Mouse (Mus musculus) stomach, postnatal 0 days (tissue): ENCODE data around the gene Synj2bp. TPM values are rescaled to one million over a fixed set of nuclear protein-coding genes. Genes with fewer than 3 reads are reported as not detected.
A peak's percentile ranks its signal among the peaks of the same experiment; 100 is the strongest.

Experiments
- ATAC-seq: fragments of 200-750 bp; cut with Nextera tagmentation; 2 replicates; pipeline ENCODE4 v1.8.0; 2017; ENCODE audit not compliant: low FRiP score, low TSS enrichment
- DNase-seq: peaks from one replicate; pipeline ENCODE4 v3.0.0-alpha.2; 2016; ENCODE audit warnings: low spot score
- H3K27ac ChIP-seq: fragments of 300-500 bp; sonication (generic); replicated peaks from 2 replicates; pipeline ENCODE4 v1.5.1; 2014; ENCODE audit warnings: mild to moderate bottlenecking, control low read depth
- H3K27me3 ChIP-seq: fragments of 300-500 bp; sonication (generic); 2 replicates; pipeline ENCODE4 v1.6.1; 2014; ENCODE audit warnings: low read length; ENCODE audit not compliant: control insufficient read depth, insufficient read depth
- H3K36me3 ChIP-seq: fragments of 300-500 bp; sonication (generic); 2 replicates; pipeline ENCODE4 v1.6.1; 2014; ENCODE audit warnings: low read length, mixed read lengths; ENCODE audit not compliant: control insufficient read depth, insufficient read depth
- H3K4me1 ChIP-seq: fragments of 300-500 bp; sonication (generic); replicated peaks from 2 replicates; pipeline ENCODE4 v1.6.1; 2014; ENCODE audit warnings: antibody characterized with exemption; ENCODE audit not compliant: control insufficient read depth, insufficient read depth
- H3K4me2 ChIP-seq: fragments of 300-500 bp; sonication (generic); replicated peaks from 2 replicates; pipeline ENCODE4 v1.6.1; 2014; ENCODE audit warnings: low read depth, mild to moderate bottlenecking, control low read depth, moderate library complexity
- H3K4me3 ChIP-seq: fragments of 300-500 bp; sonication (generic); 2 replicates; pipeline ENCODE4 v1.5.1; 2014; ENCODE audit warnings: low read depth, low read length, control low read depth
- H3K9ac ChIP-seq: fragments of 300-500 bp; sonication (generic); 2 replicates; pipeline ENCODE4 v1.6.1; 2014; ENCODE audit warnings: mild to moderate bottlenecking, low read length, control low read depth, mixed read lengths
- H3K9me3 ChIP-seq: fragments of 300-500 bp; sonication (generic); 2 replicates; pipeline ENCODE4 v1.6.1; 2016; ENCODE audit warnings: low read length; ENCODE audit not compliant: control insufficient read depth
- CTCF ChIP-seq: IDR thresholded peaks from 2 replicates; pipeline ENCODE4 v1.5.1; 2016; ENCODE audit warnings: antibody characterized with exemption, low read depth, mild to moderate bottlenecking, moderate library complexity
- EP300 ChIP-seq: optimal IDR thresholded peaks from 2 replicates; pipeline ENCODE3; 2016; ENCODE audit warnings: antibody characterized with exemption
- WGBS: fragments of 180-500 bp; shearing (Covaris S2); extraction: QIAGEN DNeasy Blood & Tissue Kit; methylation state at CpG from one replicate; pipeline ENCODE4 v1.1.7; 2014; 5-methylcytosine and 5-hydroxymethylcytosine counted together
- polyA plus RNA-seq: library from polyadenylated mRNA; unstranded; fragments of >200 nt; fragmentation: Nextera tagmentation; extraction: Ambion mirVana; gene quantifications from 2 replicates; pipeline ENCODE4 v1.2.1, GENCODE M21; 2015

Synj2bp gene
- 20.0 and 20.7 TPM in 2 replicates for polyA plus RNA-seq

- Histone ChIP-seq H3K4me2 (peak within 1 kb of the TSS; percentile 72), H3K4me3 (peak within 1 kb of the TSS; percentile 67), H3K9ac (peak within 1 kb of the TSS; percentile 79), H3K4me1 (no peaks in the 10 kb centered on the region), H3K27me3 (no peaks in the 10 kb centered on the region), H3K36me3 (no peaks in the 10 kb centered on the region), H3K27ac (peak within 1 kb of the TSS; percentile 75), H3K9me3 (no peaks in the 10 kb centered on the region)
- TF ChIP-seq CTCF = no peak
- no peak for TF ChIP-seq EP300
- ATAC-seq = peak; percentile 90
- DNase-seq = peak; percentile 89
- WGBS = under 1% methylated on average over 46 of the region's 46 CpGs
These were observed at the start of gene Synj2bp, which contains the start of gene Gm20498 for GRCm38 (mm10) chr12:81532316-81533028. Synj2bp (minus strand) TSS chr12:81532911. Gm20498 (minus strand) TSS chr12:81532905.

- Histone ChIP-seq H3K27ac (no peak within 1 kb of the TSS), H3K9me3 (no peaks in the 10 kb centered on the region), H3K9ac (no peak within 1 kb of the TSS), H3K4me3 (no peak within 1 kb of the TSS), H3K27me3 (no peaks in the 10 kb centered on the region), H3K36me3 (0 out of 2 replicates have a peak, but pooled peaks cover 4% of the 10 kb centered on the region), H3K4me1 (no peaks in the 10 kb centered on the region), H3K4me2 (no peak within 1 kb of the TSS)
- DNase-seq (no peak), ATAC-seq (no peak)
- TF ChIP-seq CTCF (no peak), EP300 (no peak)
- 84% methylated on average over 1 of the region's 1 CpGs for WGBS
These were observed 35.7 kb upstream of the Synj2bp start, which contains the start of gene Adam21 for GRCm38 (mm10) chr12:81568374-81568773. Adam21 (minus strand) TSS chr12:81568474.

- TF ChIP-seq CTCF (no peak), EP300 (no peak)
- no peaks in the 10 kb centered on the region for H3K9me3 ChIP-seq
- DNase-seq (no peak), ATAC-seq (no peak)
- H3K36me3 ChIP-seq = 0 out of 2 replicates have a peak, but pooled peaks cover 4% of the 10 kb centered on the region
- 82% methylated on average over 5 of the region's 5 CpGs for WGBS
- no peaks in the 10 kb centered on the region for H3K27me3 ChIP-seq
- H3K4me1 ChIP-seq = no peaks in the 10 kb centered on the region
- no peak overlapping the region for H3K4me2 ChIP-seq
- H3K27ac ChIP-seq = no peak overlapping the region
- H3K9ac ChIP-seq = no peak overlapping the region
- H3K4me3 ChIP-seq = no peak overlapping the region
These were observed 35.2 kb upstream of the Synj2bp start for GRCm38 (mm10) chr12:81567931-81568330.

GRCm38 (mm10) chr12:81564173-81564572 lies 31.5 kb upstream of the Synj2bp start:
- TF ChIP-seq EP300 (no peak), CTCF (no peak)
- H3K36me3 ChIP-seq = no peaks in the 10 kb centered on the region
- no peak overlapping the region for H3K4me2 ChIP-seq
- no peak for ATAC-seq
- H3K4me1 ChIP-seq = no peaks in the 10 kb centered on the region
- no peak for DNase-seq
- no peak overlapping the region for H3K27ac ChIP-seq
- no peak overlapping the region for H3K9ac ChIP-seq
- no peak overlapping the region for H3K4me3 ChIP-seq
- H3K27me3 ChIP-seq = no peaks in the 10 kb centered on the region
- WGBS = 92% methylated on average over 3 of the region's 3 CpGs
- H3K9me3 ChIP-seq = no peaks in the 10 kb centered on the region

- H3K4me2 ChIP-seq = no peak overlapping the region
- no peaks in the 10 kb centered on the region for H3K9me3 ChIP-seq
- no peaks in the 10 kb centered on the region for H3K27me3 ChIP-seq
- no peak overlapping the region for H3K27ac ChIP-seq
- no peaks in the 10 kb centered on the region for H3K4me1 ChIP-seq
- TF ChIP-seq CTCF (no peak), EP300 (no peak)
- DNase-seq (no peak), ATAC-seq (no peak)
- WGBS = 76% methylated on average over 3 of the region's 3 CpGs
- no peak overlapping the region for H3K9ac ChIP-seq
- no peaks in the 10 kb centered on the region for H3K36me3 ChIP-seq
- H3K4me3 ChIP-seq = no peak overlapping the region
These were observed 16.6 kb upstream of the Synj2bp start for GRCm38 (mm10) chr12:81549286-81549685.

GRCm38 (mm10) chr12:81547163-81547562 lies 14.5 kb upstream of the Synj2bp start:
- no peaks in the 10 kb centered on the region for H3K9me3 ChIP-seq
- ATAC-seq (no peak), DNase-seq (no peak)
- no peak overlapping the region for H3K27ac ChIP-seq
- H3K4me3 ChIP-seq = no peak overlapping the region
- no peak for TF ChIP-seq EP300
- TF ChIP-seq CTCF = no peak
- no peak overlapping the region for H3K9ac ChIP-seq
- H3K36me3 ChIP-seq = no peaks in the 10 kb centered on the region
- H3K4me1 ChIP-seq = no peaks in the 10 kb centered on the region
- 67% methylated on average over 4 of the region's 4 CpGs for WGBS
- no peaks in the 10 kb centered on the region for H3K27me3 ChIP-seq
- no peak overlapping the region for H3K4me2 ChIP-seq
